Comparison of ENCODE assay signal across 8 mouse cellular contexts in genomic region chr5:151142241-151142640, GRCm38 (mm10).
DNase-seq lines count a peak whose midpoint lies in the region; ATAC-seq and TF ChIP-seq lines count a peak whose summit lies in the region.

No protein-coding gene starts in this region.

- no peak overlapping the region for H3K4me3 ChIP-seq in forebrain, embryonic 11.5 days (ENCODE audit: low read depth, low read length)
- H3K4me3 ChIP-seq in hindbrain, postnatal 0 days (ENCODE audit: low read length) = no peak overlapping the region
- no peak overlapping the region for H3K4me3 ChIP-seq in lung, adult 2 months (replicated peaks; ENCODE audit: extremely low read depth, low read depth, low read length)
- H3K4me3 ChIP-seq in stomach, embryonic 15.5 days (replicated peaks) = no peak overlapping the region

- no peak overlapping the region; the same call in 1 of the 2 replicates for H3K9ac ChIP-seq in forebrain, embryonic 11.5 days (ENCODE audit: low read length)
- no peak overlapping the region for H3K9ac ChIP-seq in hindbrain, postnatal 0 days (replicated peaks; ENCODE audit: low read length)
- H3K9ac ChIP-seq in stomach, embryonic 15.5 days = no peak overlapping the region

- no peak overlapping the region for H3K4me2 ChIP-seq in forebrain, embryonic 11.5 days (ENCODE audit: low read depth, low read length, severe bottlenecking)
- no peak overlapping the region for H3K4me2 ChIP-seq in hindbrain, postnatal 0 days (ENCODE audit: low read depth, low read length)
- H3K4me2 ChIP-seq in stomach, embryonic 15.5 days = no peak overlapping the region

- H3K27ac ChIP-seq in forebrain, embryonic 11.5 days (ENCODE audit: low read depth, low read length) = no peak overlapping the region
- H3K27ac ChIP-seq in hindbrain, postnatal 0 days = peak overlapping the region; percentile 74
- H3K27ac ChIP-seq in stomach, embryonic 15.5 days = peak overlapping the region; percentile 74; the same call in 1 of the 2 replicates

- H3K9me3 ChIP-seq in forebrain, embryonic 11.5 days (ENCODE audit: control insufficient read depth, low read length) = no peaks in the 10 kb centered on the region
- no peaks in the 10 kb centered on the region for H3K9me3 ChIP-seq in hindbrain, postnatal 0 days (ENCODE audit: low read length)
- no peaks in the 10 kb centered on the region for H3K9me3 ChIP-seq in stomach, embryonic 15.5 days

- peak; percentile 92 for TF ChIP-seq CTCF in Patski (IDR thresholded peaks at IDR 0.05)
- TF ChIP-seq CTCF in hindbrain, postnatal 0 days (IDR thresholded peaks at IDR 0.05; ENCODE audit: low read depth) = peak; percentile 83
- TF ChIP-seq CTCF in lung, adult 2 months (IDR thresholded peaks at IDR 0.05; ENCODE audit: insufficient read depth, low read length) = peak; percentile 67

- DNase-seq in cerebellum, postnatal 14 days = peak; percentile 42 to 55
- DNase-seq in cerebellum, adult 18-20 months = no peak
- DNase-seq in Patski (ENCODE audit: low read depth, low spot score) = peak; percentile 85
- DNase-seq in forebrain, embryonic 11.5 days (ENCODE audit: low spot score) = no peak
- DNase-seq in hindbrain, postnatal 0 days (ENCODE audit: low spot score) = peak; percentile 77
- DNase-seq in lung, adult 2 months = no peak
- no peak for DNase-seq in urinary bladder, postnatal 25 days (ENCODE audit: low spot score)

- ATAC-seq in Patski = peak; percentile 82
- ATAC-seq in forebrain, embryonic 11.5 days (replicated peaks; ENCODE audit: low FRiP score) = peak; percentile 66; the same call in 1 of the 2 replicates
- peak; percentile 72; the same call in 1 of the 2 replicates for ATAC-seq in hindbrain, postnatal 0 days
- ATAC-seq in stomach, embryonic 15.5 days (ENCODE audit: insufficient read depth, low FRiP score, low read depth) = peak; percentile 77; the same call in 1 of the 2 replicates

- POLR2A ChIA-PET in Patski (lab: Charles Lee) = interaction anchor here (0.6 to 1.4 kb wide), 4 partner anchors 35 to 121 kb away, joined by 3 to 5 read pairs (median 4); no protein-coding TSS in a partner anchor

- peaks cover 12% of the 10 kb centered on the region; the same call in 1 of the 2 replicates for H3K4me1 ChIP-seq in forebrain, embryonic 11.5 days (replicated peaks; ENCODE audit: control insufficient read depth, insufficient read depth, low read length)
- peaks cover 10% of the 10 kb centered on the region; the same call in 1 of the 2 replicates for H3K4me1 ChIP-seq in hindbrain, postnatal 0 days (ENCODE audit: insufficient read depth, low read length)
- peaks cover 21% of the 10 kb centered on the region for H3K4me1 ChIP-seq in lung, adult 2 months (ENCODE audit: control insufficient read depth, insufficient read depth, low read length)
- peaks cover 24% of the 10 kb centered on the region for H3K4me1 ChIP-seq in stomach, embryonic 15.5 days

- 39% methylated on average over 5 of the region's 5 CpGs for WGBS in forebrain, embryonic 11.5 days
- WGBS in hindbrain, postnatal 0 days = 38% methylated on average over 5 of the region's 5 CpGs
- 22% methylated on average over 5 of the region's 5 CpGs for WGBS in lung, adult 2 months
- 29% methylated on average over 5 of the region's 5 CpGs for WGBS in stomach, embryonic 15.5 days

- H3K36me3 ChIP-seq in forebrain, embryonic 11.5 days (ENCODE audit: control insufficient read depth, insufficient read depth, low read length) = no peaks in the 10 kb centered on the region
- no peaks in the 10 kb centered on the region for H3K36me3 ChIP-seq in hindbrain, postnatal 0 days (ENCODE audit: insufficient read depth, low read length)
- H3K36me3 ChIP-seq in stomach, embryonic 15.5 days = no peaks in the 10 kb centered on the region

- CTCF ChIA-PET in Patski (lab: Charles Lee) = interaction anchor here (0.7 to 2.3 kb wide), 25 partner anchors 8 to 544 kb away, joined by 3 to 24 read pairs (median 4); partner anchors contain the start of gene Pds5b

- no peaks in the 10 kb centered on the region for H3K27me3 ChIP-seq in Patski
- no peaks in the 10 kb centered on the region for H3K27me3 ChIP-seq in forebrain, embryonic 11.5 days (ENCODE audit: control insufficient read depth, insufficient read depth, low read length)
- H3K27me3 ChIP-seq in hindbrain, postnatal 0 days (ENCODE audit: insufficient read depth, low read length) = no peaks in the 10 kb centered on the region
- H3K27me3 ChIP-seq in stomach, embryonic 15.5 days (replicated peaks) = no peaks in the 10 kb centered on the region

- TF ChIP-seq POLR2A in lung, adult 2 months (IDR thresholded peaks at IDR 0.05; ENCODE audit: borderline replicate concordance, extremely low read depth, low read depth, low read length) = no peak

- in situ Hi-C loops in Patski (cut with MboI; ENCODE audit: low pct_unique_long_range_greater_than_20kb) = no loop called here

Comparison
In these comparisons a context has a peak if more than half of its experiments do, and no peak if none do; other contexts are left out.
1. DNase-seq: peak in cerebellum, postnatal 14 days (2 of 2), Patski (single experiment) and hindbrain, postnatal 0 days (single experiment); none in cerebellum, adult 18-20 months (0 of 2), forebrain, embryonic 11.5 days (single experiment), lung, adult 2 months (single experiment) and urinary bladder, postnatal 25 days (single experiment).
2. Peak in every context shown above with its lines, with median percentiles within 50 percentile points of each other: ATAC-seq and CTCF ChIP-seq.